Mouse (Mus musculus) pancreas, adult 10 weeks (tissue): Measurements from ENCODE around the gene Usp13. TPM values are rescaled to one million over a fixed set of nuclear protein-coding genes. Genes with fewer than 3 reads are reported as not detected.

Experiments used
- polyA plus RNA-seq: library from polyadenylated mRNA; stranded (reverse); fragments of 350-450 nt; fragmentation: Illumina TruSeq; extraction: RNeasy Lipid Tissue Mini Kit (QIAGEN cat#74804); gene quantifications from one replicate; pipeline ENCODE4 v1.2.3, GENCODE M21; 2015; ENCODE audit warnings: low read depth, low replicate concordance; ENCODE audit not compliant: insufficient read depth

Usp13 gene
- polyA plus RNA-seq = 0.20 TPM

DNA sequence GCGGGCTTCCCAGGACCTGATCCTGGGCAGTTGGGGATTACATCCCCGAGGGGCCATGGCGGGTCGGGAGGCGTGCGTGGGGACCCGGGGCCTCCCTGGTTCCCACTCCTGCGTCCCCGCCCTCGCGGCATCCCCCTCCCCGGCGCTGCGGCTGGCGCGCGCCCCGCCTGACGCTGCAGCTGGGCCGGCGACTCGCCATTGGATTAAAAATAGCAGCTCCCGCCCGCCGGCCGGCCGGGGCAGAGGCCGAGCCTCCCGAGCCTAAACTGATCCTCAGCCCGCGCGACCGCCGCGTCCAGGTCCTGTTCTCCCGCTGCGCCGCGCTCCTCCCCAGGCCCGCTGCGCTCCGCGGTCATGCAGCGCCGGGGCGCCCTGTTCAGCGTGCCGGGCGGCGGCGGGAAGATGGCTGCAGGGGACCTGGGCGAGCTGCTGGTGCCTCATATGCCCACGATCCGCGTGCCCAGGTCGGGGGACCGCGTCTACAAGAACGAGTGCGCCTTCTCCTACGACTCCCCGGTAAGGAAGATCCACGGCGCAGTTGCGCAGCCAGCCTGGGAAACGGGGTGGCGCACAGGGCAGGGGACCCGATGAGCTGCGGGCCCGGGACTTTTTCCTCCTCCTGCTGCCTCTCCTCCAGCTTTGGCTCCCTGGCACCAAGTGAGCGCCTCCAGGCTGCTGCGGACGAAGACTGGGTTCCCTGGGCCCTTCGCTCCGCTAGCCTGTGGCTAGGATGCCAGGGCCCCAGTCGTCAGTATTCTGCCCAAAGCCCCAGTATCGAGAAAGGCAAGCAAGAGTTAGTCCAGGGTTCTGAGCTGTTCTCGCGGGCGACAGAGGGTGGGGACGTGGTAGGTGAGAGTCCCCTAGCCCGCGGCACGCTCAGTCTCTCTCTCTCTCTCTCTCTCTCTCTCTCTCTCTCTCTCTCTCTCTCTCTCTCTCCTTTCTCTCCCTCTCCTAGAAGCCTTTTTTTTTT lies at the start of gene Usp13:
Gene Usp13, plus strand, starts transcription at position 190 of the 970 bp plus-strand sequence.

Other genes starting within 250 kb of the Usp13 start
- 2.8 TPM for gene Gnb4, start 201.0 kb upstream of the Usp13 start, polyA plus RNA-seq
- gene Actl6a, start 111.2 kb upstream of the Usp13 start, polyA plus RNA-seq = 8.1 TPM
- 35.1 TPM for gene Ndufb5, start 80.6 kb upstream of the Usp13 start, polyA plus RNA-seq
- 8.2 TPM for gene Mrpl47, start 79.9 kb upstream of the Usp13 start, polyA plus RNA-seq